ENCODE assay signal across 9 mouse cellular contexts in genomic region chr16:95749291-95750103, GRCm38 (mm10). TPM values are rescaled to one million over a fixed set of nuclear protein-coding genes. Genes with fewer than 3 reads are reported as not detected.
DNase-seq lines count a peak whose midpoint lies in the region; ATAC-seq and TF ChIP-seq lines count a peak whose summit lies in the region.
"Had no signal": no experiment of that assay in that cellular context is flagged by ENCODE, and none has a peak within 500 bp of the region (broad histone marks: within the 10 kb centered on the region; RNA-seq: fewer than 3 reads in every experiment).

No protein-coding gene starts in this region.

- no peak overlapping the region for H3K9ac ChIP-seq in limb, embryonic 15.5 days
- H3K9ac ChIP-seq: hindbrain, embryonic 12.5 days had no signal

- intact Hi-C loops in gastrocnemius, adult 2 months (cut with DNase I): loop anchor here (5.0 kb wide), 1 partner anchor 108 kb away; no protein-coding TSS in a partner anchor

- H3K4me1 ChIP-seq in limb, embryonic 15.5 days: peaks cover 32% of the 10 kb centered on the region
- H3K4me1 ChIP-seq: hindbrain, embryonic 12.5 days had no signal

- no peak for DNase-seq in gastrocnemius, adult 2 months
- DNase-seq in gastrocnemius, postnatal 10 days: no peak
- DNase-seq in spleen, postnatal 36 days (ENCODE audit: low spot score in 2 of 2): peak; percentile 28 to 40
- DNase-seq in spleen, adult 12 weeks (ENCODE audit: low spot score): no peak
- DNase-seq in thymus, postnatal 4 days: peak; percentile 55
- no peak for DNase-seq in gastrocnemius, adult 8-10 months (ENCODE audit: low spot score in 2 of 2)
- DNase-seq in adrenal gland, postnatal 25 days: no peak

- H3K36me3 ChIP-seq in limb, embryonic 15.5 days: no peaks in the 10 kb centered on the region
- H3K36me3 ChIP-seq: hindbrain, embryonic 12.5 days had no signal

- H3K4me2 ChIP-seq in limb, embryonic 15.5 days: no peak overlapping the region
- H3K4me2 ChIP-seq: hindbrain, embryonic 12.5 days had no signal

- WGBS in limb, embryonic 15.5 days: 34% methylated on average over 12 of the region's 12 CpGs

- H3K9me3 ChIP-seq in limb, embryonic 15.5 days: no peaks in the 10 kb centered on the region
- H3K9me3 ChIP-seq: hindbrain, embryonic 12.5 days had no signal

- peak; percentile 40; the same call in 1 of the 2 replicates for ATAC-seq in limb, embryonic 15.5 days (ENCODE audit: insufficient number of reproducible peaks, low FRiP score, low TSS enrichment, low read depth)

- peak overlapping the region; percentile 75 for H3K27ac ChIP-seq in gastrocnemius, adult 2 months
- peak overlapping the region; percentile 72 for H3K27ac ChIP-seq in limb, embryonic 15.5 days
- H3K27ac ChIP-seq: hindbrain, embryonic 12.5 days had no signal

- TF ChIP-seq CTCF in gastrocnemius, adult 2 months (IDR thresholded peaks at IDR 0.05): no peak

- no peaks in the 10 kb centered on the region for H3K27me3 ChIP-seq in limb, embryonic 15.5 days
- H3K27me3 ChIP-seq: hindbrain, embryonic 12.5 days had no signal

- H3K4me3 ChIP-seq in gastrocnemius, adult 2 months: peak overlapping the region; percentile 11; the same call in 1 of the 2 replicates
- H3K4me3 ChIP-seq in limb, embryonic 15.5 days: no peak overlapping the region
- H3K4me3 ChIP-seq: hindbrain, embryonic 12.5 days had no signal

RNA-seq across cellular contexts. Expression of gene Ets2, which starts 47.6 kb away (rescaled TPM):
- 10 to 100 TPM; 22.7 to 41.9 TPM for total RNA-seq in gastrocnemius, adult 2 months (2021)
- total RNA-seq in gastrocnemius, postnatal 10 days (2021): 10 to 100 TPM; 57.8 to 65.1 TPM
- 103 and 109 TPM in 2 replicates for polyA plus RNA-seq in limb, embryonic 15.5 days (2015; fragmentation: Nextera tagmentation; extraction: Ambion mirVana)
- 10 to 100 TPM; 27.4 to 29.4 (median 27.5) TPM for total RNA-seq in gastrocnemius, adult 8-10 months (2022)
- 52.2 and 56.2 TPM in 2 replicates for total RNA-seq in adrenal gland, postnatal 25 days (2021)

Comparison
In these comparisons a context has a peak if more than half of its experiments do, and no peak if none do; other contexts are left out.
1. DNase-seq: peak in spleen, postnatal 36 days (2 of 2) and thymus, postnatal 4 days (single experiment); none in gastrocnemius, adult 2 months (single experiment), gastrocnemius, postnatal 10 days (single experiment), spleen, adult 12 weeks (single experiment), gastrocnemius, adult 8-10 months (0 of 2) and adrenal gland, postnatal 25 days (single experiment).